Mouse (Mus musculus): Measurements from ENCODE around the gene Sppl3. TPM values are rescaled to one million over a fixed set of nuclear protein-coding genes. Genes with fewer than 3 reads are reported as not detected.

The Sppl3 gene
- total RNA-seq, 2 experiments from 2014 or later: 20.1 to 20.8 TPM

DNA sequence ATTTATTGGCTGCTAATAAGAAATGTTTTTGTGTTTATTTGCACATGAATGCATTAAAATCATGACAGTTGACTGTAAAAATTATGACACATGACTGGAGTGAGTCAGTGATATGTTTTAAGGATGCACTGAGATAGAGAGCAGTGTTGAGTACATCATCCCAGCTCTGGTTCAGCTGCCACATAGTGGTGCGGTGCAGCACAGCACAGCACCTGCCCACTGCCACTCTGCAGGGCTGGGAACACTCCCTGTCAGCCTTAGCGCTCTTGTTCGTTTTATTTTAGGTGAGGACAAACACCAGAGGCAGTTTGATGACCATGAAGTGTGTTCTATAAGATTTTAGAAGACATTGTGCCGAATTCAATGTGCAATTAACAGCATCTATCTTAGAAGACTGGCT lies 15.2 kb downstream of the Sppl3 start:
- Histone ChIP-seq H3K4me3 (no peak overlapping the region), H3K27ac (0 out of 2 replicates have a peak overlapping the region, but pooled peaks have one; percentile 20)
- intact Hi-C loops (cut with DNase I): no loop called here
- no peak for DNase-seq
- TF ChIP-seq CTCF (IDR thresholded peaks at IDR 0.05): 0 out of 2 replicates have a peak, but pooled peaks have one; percentile 4

DNA sequence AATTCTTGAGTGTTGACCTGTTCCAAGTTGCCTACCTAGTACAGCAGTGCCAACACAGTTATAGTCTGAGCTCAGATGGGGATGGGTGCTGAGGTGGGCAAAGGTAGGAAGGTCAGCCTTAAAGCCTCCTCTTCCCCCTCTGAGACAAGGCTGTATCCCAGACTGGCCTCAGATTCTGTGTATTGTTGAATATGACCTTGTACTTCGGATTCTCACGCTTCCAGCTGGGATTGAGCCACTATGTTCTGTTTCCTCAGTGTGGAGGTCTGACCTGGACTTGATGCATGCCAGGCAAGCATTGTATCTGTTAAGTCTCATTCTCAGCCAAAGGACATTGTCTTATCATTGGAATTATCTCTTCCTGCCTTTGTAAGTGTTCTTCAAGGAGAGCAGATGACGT lies 16.2 kb downstream of the Sppl3 start:
- DNase-seq: no peak
- no peak overlapping the region for H3K27ac ChIP-seq
- TF ChIP-seq CTCF (IDR thresholded peaks at IDR 0.05): no peak
- H3K4me3 ChIP-seq: no peak overlapping the region
- intact Hi-C loops (cut with DNase I): no loop called here

DNA sequence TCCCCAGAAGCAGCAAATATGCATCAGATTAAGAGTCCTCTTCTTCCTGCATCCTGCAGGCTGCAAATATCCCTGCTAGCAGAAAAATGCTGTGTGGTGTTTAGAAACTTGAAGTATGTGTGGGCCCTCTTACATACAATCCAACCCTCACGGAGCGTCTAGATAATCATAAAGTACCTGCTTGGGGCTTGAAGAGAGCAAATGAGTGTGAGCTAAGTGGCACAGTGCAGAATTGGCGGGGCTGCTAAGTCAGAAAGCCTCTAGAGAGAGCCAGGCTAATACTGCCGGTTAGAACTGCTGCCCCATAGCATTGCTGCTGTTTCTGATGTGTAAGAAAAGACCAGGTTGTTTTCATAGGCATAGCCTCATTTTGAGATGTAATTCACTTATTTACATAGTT lies 18.0 kb downstream of the Sppl3 start:
- no peak for DNase-seq
- no peak overlapping the region for H3K27ac ChIP-seq
- H3K4me3 ChIP-seq: no peak overlapping the region
- intact Hi-C loops (cut with DNase I): no loop called here
- TF ChIP-seq CTCF (IDR thresholded peaks at IDR 0.05): no peak

DNA sequence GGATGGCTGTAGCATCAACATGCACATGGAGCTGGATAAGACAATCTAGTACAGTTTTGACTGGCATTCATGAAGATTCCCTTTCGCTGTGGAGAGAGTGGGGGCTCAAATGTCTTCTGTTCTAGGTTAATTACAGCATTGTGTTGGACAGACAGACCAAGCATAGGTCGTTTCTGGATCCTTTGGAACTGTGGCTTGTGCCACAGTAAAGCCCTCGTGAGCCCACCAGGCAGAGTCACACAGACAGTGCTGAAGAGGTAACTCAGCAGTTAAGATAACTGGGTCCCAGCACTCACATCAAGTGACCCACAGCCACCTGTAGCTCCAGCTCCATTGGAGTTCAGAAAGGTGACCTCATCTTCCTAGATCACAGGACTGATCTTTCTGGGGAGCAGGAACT lies 18.6 kb downstream of the Sppl3 start:
- intact Hi-C loops (cut with DNase I): no loop called here
- no peak for DNase-seq
- no peak for TF ChIP-seq CTCF (IDR thresholded peaks at IDR 0.05)
- Histone ChIP-seq H3K27ac (no peak overlapping the region), H3K4me3 (no peak overlapping the region)

DNA sequence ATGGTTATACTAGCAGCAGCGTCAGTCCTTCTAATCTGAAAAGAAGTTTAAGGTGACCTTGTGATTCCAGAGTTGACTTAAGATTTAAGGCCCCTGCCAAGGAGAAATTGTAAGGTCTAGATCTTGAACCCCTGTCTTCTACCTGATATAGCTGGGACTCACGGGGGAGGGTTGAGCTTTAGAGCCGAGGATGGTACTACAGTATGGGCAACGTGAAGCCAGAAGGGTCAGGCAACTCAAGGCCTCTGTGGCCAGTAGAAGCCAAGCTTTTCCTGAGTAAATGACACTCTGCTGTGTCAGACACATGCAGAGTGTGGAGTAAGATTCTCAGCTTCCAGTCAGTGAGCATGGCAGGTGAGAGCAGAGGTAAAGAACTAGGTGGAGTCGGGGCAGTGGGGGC lies 20.6 kb downstream of the Sppl3 start:
- Histone ChIP-seq H3K4me3 (no peak overlapping the region), H3K27ac (peak overlapping the region; percentile 35; the same call in 1 of the 2 replicates)
- no peak for DNase-seq
- TF ChIP-seq CTCF (IDR thresholded peaks at IDR 0.05): no peak
- intact Hi-C loops (cut with DNase I): loop anchor here (5.0 kb wide), 1 partner anchor 41 kb away; no protein-coding TSS in a partner anchor

DNA sequence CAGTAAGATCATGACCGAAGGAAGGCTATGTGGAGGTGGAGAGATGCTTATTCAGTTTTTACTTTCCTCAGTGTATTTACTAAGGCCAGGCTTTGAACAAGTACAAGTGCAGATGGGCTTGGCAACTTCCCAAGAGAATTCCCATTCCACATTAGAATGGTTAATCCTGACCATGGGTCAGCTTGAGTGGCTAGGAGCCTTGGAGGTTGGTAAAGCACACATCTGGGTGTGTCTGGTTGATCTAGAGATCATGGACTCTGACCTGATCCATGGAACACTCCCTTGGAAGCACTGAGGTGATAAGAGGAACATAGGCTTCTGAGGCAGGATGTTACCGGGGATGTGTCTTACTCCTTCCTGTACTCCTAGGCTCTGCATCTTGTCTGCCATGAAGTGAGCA lies 21.7 kb downstream of the Sppl3 start:
- no peak overlapping the region for H3K4me3 ChIP-seq
- TF ChIP-seq CTCF (IDR thresholded peaks at IDR 0.05): no peak
- H3K27ac ChIP-seq: no peak overlapping the region
- DNase-seq: no peak
- intact Hi-C loops (cut with DNase I): loop anchor here (5.0 kb wide), 1 partner anchor 40 kb away; no protein-coding TSS in a partner anchor

DNA sequence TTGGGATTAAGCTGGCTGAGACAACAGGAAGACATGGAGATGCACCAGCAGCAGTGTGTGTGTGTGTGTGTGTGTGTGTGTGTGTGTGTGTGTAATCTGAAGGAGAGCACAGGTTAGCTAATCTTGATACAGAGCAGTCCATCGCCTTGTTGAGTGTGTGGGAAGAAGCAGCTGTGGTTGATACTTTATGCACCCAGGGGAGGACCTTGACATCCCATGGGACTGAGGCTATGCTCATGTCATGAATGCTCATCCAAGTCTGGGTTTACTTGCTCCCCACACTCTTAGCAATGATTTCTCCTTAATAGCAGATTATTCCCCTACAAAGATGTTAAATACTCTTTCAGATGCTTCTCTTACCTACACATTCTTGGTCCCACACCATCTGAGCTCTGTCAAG lies 24.3 kb downstream of the Sppl3 start:
- no peak for TF ChIP-seq CTCF (IDR thresholded peaks at IDR 0.05)
- intact Hi-C loops (cut with DNase I): no loop called here
- no peak overlapping the region for H3K27ac ChIP-seq
- no peak overlapping the region for H3K4me3 ChIP-seq
- DNase-seq: no peak

DNA sequence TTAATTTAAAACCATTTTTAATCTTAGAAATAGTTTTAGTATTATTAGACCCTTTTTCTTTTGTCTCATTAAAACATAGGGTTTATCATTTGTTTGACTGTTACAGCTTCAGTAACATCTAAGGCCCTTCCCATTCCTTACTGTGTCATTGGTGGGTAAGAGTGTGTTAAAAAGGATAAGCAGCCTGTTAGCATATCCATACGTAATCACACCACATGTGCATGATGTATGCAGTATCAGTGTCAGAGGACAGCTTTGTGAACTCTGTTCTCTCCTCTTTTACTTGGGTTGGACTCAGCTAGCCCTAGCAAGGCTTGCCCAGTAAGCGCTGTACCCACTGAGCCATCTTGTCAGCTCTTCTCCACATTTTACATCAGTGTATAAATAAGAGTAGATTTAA lies 26.2 kb downstream of the Sppl3 start:
- DNase-seq: no peak
- TF ChIP-seq CTCF (IDR thresholded peaks at IDR 0.05): no peak
- no peak overlapping the region for H3K4me3 ChIP-seq
- H3K27ac ChIP-seq: no peak overlapping the region
- intact Hi-C loops (cut with DNase I): no loop called here

DNA sequence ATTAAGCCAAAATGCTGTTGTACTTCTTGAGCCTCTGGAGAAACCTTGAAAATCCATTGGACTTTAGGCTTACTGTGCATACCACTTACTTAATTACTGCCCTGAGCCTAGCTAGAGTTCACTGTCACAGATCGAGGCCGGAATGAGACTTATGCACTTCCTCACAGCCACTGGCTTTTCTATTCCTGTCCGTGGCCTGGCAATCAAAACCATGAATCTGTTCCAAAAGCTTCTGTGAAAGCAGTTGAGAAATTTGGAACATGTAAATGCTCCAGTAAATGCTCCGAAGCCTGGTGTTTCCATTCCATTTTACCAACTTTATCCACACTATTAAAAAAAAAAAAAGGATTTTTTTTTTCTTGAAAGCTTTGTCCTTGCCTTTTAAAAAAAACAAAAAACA lies 29.8 kb downstream of the Sppl3 start:
- no peak for TF ChIP-seq CTCF (IDR thresholded peaks at IDR 0.05)
- intact Hi-C loops (cut with DNase I): no loop called here

DNA sequence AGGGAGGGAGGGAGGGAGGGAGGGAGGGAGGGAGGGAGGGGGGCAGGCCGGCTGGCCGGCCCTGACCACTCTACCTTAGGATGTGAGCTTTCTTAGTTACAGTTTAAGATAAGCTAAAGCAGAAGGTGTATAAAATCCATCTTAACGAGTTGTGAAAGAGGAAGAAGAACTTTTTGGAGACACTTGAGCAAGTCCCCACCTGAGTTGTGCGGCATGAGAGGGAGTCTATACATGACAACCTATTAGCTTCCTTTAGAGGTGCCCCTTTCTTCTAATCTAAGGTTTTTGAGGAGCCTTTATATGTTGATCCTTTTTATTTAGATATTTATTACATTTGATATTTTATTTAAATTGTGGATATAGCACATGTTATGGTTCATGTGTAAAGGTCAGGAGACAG lies 32.7 kb downstream of the Sppl3 start:
- no peak for DNase-seq
- no peak overlapping the region for H3K27ac ChIP-seq
- no peak for TF ChIP-seq CTCF (IDR thresholded peaks at IDR 0.05)
- intact Hi-C loops (cut with DNase I): no loop called here
- H3K4me3 ChIP-seq: no peak overlapping the region

More for the DNA sequence above, 29.8 kb downstream of the Sppl3 start:
- DNase-seq: peak; percentile 69
- Histone ChIP-seq H3K4me3 (peak overlapping the region; percentile 6), H3K27ac (peak overlapping the region; percentile 71)

DNA sequence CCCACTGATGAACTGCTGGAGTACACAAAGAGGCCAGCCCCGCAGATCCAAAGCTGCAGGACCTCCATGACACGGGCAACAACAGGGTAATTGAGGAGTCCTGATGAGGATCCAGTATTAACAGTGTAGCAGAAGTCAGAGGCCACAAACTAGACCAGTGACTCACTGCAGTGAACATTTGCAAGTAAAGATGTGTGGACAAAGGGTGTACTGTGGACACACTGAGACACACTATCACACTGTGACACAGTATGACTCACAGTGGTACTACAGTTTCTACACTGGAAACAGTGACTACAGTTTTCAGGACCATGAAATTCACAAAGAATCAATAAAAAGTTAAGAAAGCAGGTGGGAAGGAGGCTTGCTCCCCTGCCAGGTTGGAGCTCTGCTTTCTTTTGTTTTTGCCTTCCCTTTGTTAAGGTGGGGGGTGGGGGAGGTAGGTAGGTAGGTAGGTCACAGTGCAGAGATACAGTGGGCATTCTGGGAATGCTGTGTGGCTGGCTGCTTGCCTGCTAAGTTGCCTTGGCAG lies 34.3 kb downstream of the Sppl3 start:
- intact Hi-C loops (cut with DNase I): loop anchor here (5.0 kb wide), 1 partner anchor 33 kb away; the partner anchor contains the start of gene Sppl3
- H3K27ac ChIP-seq: no peak overlapping the region
- no peak overlapping the region for H3K4me3 ChIP-seq
- no peak for TF ChIP-seq CTCF (IDR thresholded peaks at IDR 0.05)
- no peak for DNase-seq

DNA sequence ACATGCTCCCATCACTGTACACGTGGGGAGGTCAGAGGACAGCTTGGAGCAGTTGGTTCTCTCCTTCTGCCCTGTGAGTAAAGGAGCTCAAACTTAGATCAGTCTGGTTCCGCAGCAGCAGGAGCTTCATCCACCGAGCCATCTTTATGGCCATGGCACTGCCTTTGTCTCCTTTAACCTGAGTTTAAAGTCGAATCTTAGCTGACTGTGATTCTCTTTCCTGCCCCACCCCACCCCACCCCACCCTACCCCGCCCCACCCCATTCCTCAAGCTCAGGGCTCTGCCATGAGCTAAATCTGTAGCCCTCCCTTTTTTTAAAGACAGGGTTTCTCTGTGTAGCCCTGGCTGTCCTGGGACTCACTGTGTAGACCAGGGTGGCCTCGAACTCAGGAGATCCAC lies 38.8 kb downstream of the Sppl3 start:
- DNase-seq: no peak
- H3K27ac ChIP-seq: no peak overlapping the region
- intact Hi-C loops (cut with DNase I): loop anchor here (5.0 kb wide), 1 partner anchor 37 kb away; the partner anchor contains the start of gene Sppl3
- no peak for TF ChIP-seq CTCF (IDR thresholded peaks at IDR 0.05)
- H3K4me3 ChIP-seq: no peak overlapping the region

DNA sequence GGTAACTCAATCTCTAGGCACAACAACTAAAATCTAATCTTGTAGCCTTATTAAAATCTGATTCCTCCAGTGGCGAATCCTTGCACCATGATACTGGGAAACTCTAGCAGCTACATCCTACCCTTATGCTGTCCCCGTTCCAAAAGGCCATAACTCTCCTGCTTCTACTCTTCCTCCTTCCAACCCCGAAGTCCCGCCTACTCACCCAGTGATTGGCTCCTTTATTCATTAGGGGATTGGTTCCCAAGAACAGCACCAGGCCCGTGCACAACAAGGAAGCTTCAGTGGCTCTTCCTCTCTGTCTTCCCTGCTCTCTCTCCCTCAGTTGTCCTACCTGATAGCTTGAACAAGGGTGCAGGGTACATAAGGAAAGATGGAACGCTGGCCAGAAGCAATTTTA lies 39.8 kb downstream of the Sppl3 start:
- DNase-seq: no peak
- Histone ChIP-seq H3K4me3 (no peak overlapping the region), H3K27ac (no peak overlapping the region)
- intact Hi-C loops (cut with DNase I): no loop called here
- no peak for TF ChIP-seq CTCF (IDR thresholded peaks at IDR 0.05)

DNA sequence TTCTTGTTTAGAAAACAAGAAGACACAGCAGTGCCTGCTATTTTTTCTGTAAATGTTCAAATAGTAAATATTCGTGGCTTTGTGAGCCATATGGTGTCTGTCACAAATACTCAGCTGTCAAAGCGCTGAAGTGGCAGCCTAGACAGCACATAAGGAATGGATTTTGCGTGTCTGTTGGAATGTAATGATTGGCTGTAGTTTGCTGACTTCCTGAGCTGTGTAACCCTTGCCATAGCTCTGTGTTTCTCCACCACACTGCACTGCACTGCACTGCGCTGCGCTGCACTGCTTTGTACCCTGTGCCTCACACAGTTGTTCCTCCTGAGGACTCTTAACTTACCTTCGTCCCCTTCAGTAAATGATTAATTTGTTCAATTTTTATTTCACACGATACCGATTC lies 41.6 kb downstream of the Sppl3 start:
- DNase-seq: no peak
- H3K4me3 ChIP-seq: no peak overlapping the region
- H3K27ac ChIP-seq: no peak overlapping the region
- intact Hi-C loops (cut with DNase I): no loop called here
- TF ChIP-seq CTCF (IDR thresholded peaks at IDR 0.05): no peak
